Mouse (Mus musculus) CH12.LX (cell line): ENCODE measurements around the gene Ubc. TPM values are rescaled to one million over a fixed set of nuclear protein-coding genes. Genes with fewer than 3 reads are reported as not detected.
A peak's percentile ranks its signal among the peaks of the same experiment; 100 is the strongest.

Experiments used
- DNase-seq: peaks from one replicate; pipeline ENCODE4 v3.0.0-alpha.2; 2013; ENCODE audit errors: extremely low read depth
- H3K27ac ChIP-seq: 2 replicates; pipeline ENCODE4 v1.5.1; 2012; ENCODE audit warnings: low read depth, mild to moderate bottlenecking, control low read depth, moderate library complexity; ENCODE audit not compliant: insufficient read depth
- H3K27me3 ChIP-seq: replicated peaks from 2 replicates; pipeline ENCODE3; 2012; ENCODE audit warnings: inconsistent platforms
- H3K36me3 ChIP-seq, 2 experiments: replicated peaks in 1 of 2; 2 replicates each; pipeline versions ENCODE3 to v1.6.1; 2012; ENCODE audit warnings: inconsistent platforms in 1 of 2, low read length in 1 of 2, mild to moderate bottlenecking in 1 of 2, mixed read lengths in 1 of 2, moderate library complexity in 1 of 2; ENCODE audit not compliant: control insufficient read depth in 1 of 2, insufficient read depth in 1 of 2
- H3K4me1 ChIP-seq, 2 experiments: 2 replicates each; pipeline ENCODE4 v1.6.1; 2012; ENCODE audit warnings: inconsistent platforms in 1 of 2, moderate library complexity in 1 of 2; ENCODE audit not compliant: insufficient read depth in 2 of 2, control insufficient read depth in 1 of 2
- H3K4me2 ChIP-seq: 2 replicates; pipeline ENCODE4 v1.6.1; 2012; ENCODE audit warnings: low read depth, mild to moderate bottlenecking, control low read depth; ENCODE audit not compliant: poor library complexity, insufficient read depth, severe bottlenecking
- H3K4me3 ChIP-seq, 3 experiments: fragments of 150-350 bp in 1 of 3; sonication (generic) in 1 of 3; replicated peaks in 1 of 3; 2 replicates each; pipeline versions ENCODE3 to v1.5.1; 2011 to 2012; ENCODE audit warnings: low read depth in 2 of 3, low read length in 2 of 3, mild to moderate bottlenecking in 2 of 3, moderate library complexity in 2 of 3, control low read depth in 1 of 3, improper control_type of control experiment in 1 of 3, inconsistent platforms in 1 of 3, mixed read lengths in 1 of 3; ENCODE audit not compliant: poor library complexity in 1 of 3
- H3K79me2 ChIP-seq: replicated peaks from 2 replicates; pipeline ENCODE4 v1.6.1; 2012; ENCODE audit warnings: mild to moderate bottlenecking, moderate library complexity; ENCODE audit not compliant: control insufficient read depth, poor library complexity, insufficient read depth, severe bottlenecking; ENCODE audit errors: extremely low read depth
- H3K9ac ChIP-seq: 2 replicates; pipeline ENCODE4 v1.6.1; 2012; ENCODE audit warnings: low read depth, mild to moderate bottlenecking, control low read depth, moderate library complexity; ENCODE audit not compliant: insufficient read depth
- H3K9me3 ChIP-seq: replicated peaks from 2 replicates; pipeline ENCODE3; 2012; ENCODE audit warnings: low read length, inconsistent platforms, mixed read lengths
- CHD2 ChIP-seq: IDR thresholded peaks from 2 replicates; pipeline ENCODE4 v1.6.1; 2011; ENCODE audit warnings: low read length, improper control_type of control experiment
- CTCF ChIP-seq, 2 experiments: IDR thresholded peaks in 1 of 2; conservative IDR thresholded peaks in 1 of 2; 2 replicates each; pipeline ENCODE4 v1.5.1; 2011 to 2012; ENCODE audit warnings: low read depth in 2 of 2, low read length in 2 of 2, improper control_type of control experiment in 1 of 2, inconsistent platforms in 1 of 2, mild to moderate bottlenecking in 1 of 2, moderate library complexity in 1 of 2
- E2F4 ChIP-seq: IDR thresholded peaks from 2 replicates; pipeline ENCODE4 v1.6.1; 2011; ENCODE audit warnings: low read depth, low read length, improper control_type of control experiment; ENCODE audit not compliant: insufficient replicate concordance
- ELF1 ChIP-seq: IDR thresholded peaks from 2 replicates; pipeline ENCODE4 v1.6.1; 2014; ENCODE audit warnings: low read depth, mild to moderate bottlenecking, inconsistent platforms, low read length, improper control_type of control experiment
- GABPA ChIP-seq: IDR thresholded peaks from 2 replicates; pipeline ENCODE4 v1.6.1; 2012; ENCODE audit warnings: low read depth, low read length, improper control_type of control experiment, inconsistent platforms; ENCODE audit not compliant: insufficient replicate concordance
- JUN ChIP-seq: IDR thresholded peaks from 2 replicates; pipeline ENCODE4 v1.6.1; 2011; ENCODE audit warnings: low read depth, mild to moderate bottlenecking, low read length, improper control_type of control experiment, moderate library complexity; ENCODE audit not compliant: insufficient read depth
- KAT2A ChIP-seq: IDR thresholded peaks from 2 replicates; pipeline ENCODE4 v1.6.1; 2012; ENCODE audit warnings: low read length, improper control_type of control experiment, inconsistent platforms; ENCODE audit not compliant: insufficient replicate concordance
- MAFK ChIP-seq: IDR thresholded peaks from 2 replicates; pipeline ENCODE4 v1.6.1; 2011; ENCODE audit warnings: low read length, improper control_type of control experiment; ENCODE audit not compliant: insufficient replicate concordance
- MAZ ChIP-seq: IDR thresholded peaks from 2 replicates; pipeline ENCODE4 v1.6.1; 2012; ENCODE audit warnings: low read depth, mild to moderate bottlenecking, inconsistent platforms, low read length, improper control_type of control experiment, moderate library complexity
- MXI1 ChIP-seq: IDR thresholded peaks from 2 replicates; pipeline ENCODE4 v1.6.1; 2011; ENCODE audit warnings: mild to moderate bottlenecking, low read depth, low read length, improper control_type of control experiment
- NELFE ChIP-seq: IDR thresholded peaks from 2 replicates; pipeline ENCODE4 v1.6.1; 2011; ENCODE audit warnings: low read depth, low read length, improper control_type of control experiment
- NRF1 ChIP-seq: IDR thresholded peaks from 2 replicates; pipeline ENCODE4 v1.6.1; 2014; ENCODE audit warnings: low read depth, mild to moderate bottlenecking, inconsistent platforms, low read length, improper control_type of control experiment, moderate library complexity
- PAX5 ChIP-seq: IDR thresholded peaks from 2 replicates; pipeline ENCODE4 v1.6.1; 2012; ENCODE audit warnings: low read length, inconsistent platforms, mixed read lengths
- POLR2A ChIP-seq: IDR thresholded peaks from 2 replicates; pipeline ENCODE4 v1.6.1; 2011; ENCODE audit warnings: low read depth, mild to moderate bottlenecking, improper control_type of control experiment, low read length
- POLR2AphosphoS2 ChIP-seq: IDR thresholded peaks from 2 replicates; pipeline ENCODE4 v1.6.1; 2011; ENCODE audit warnings: low read depth, low read length, improper control_type of control experiment
- TBP ChIP-seq: conservative IDR thresholded peaks from 2 replicates; pipeline ENCODE4 v1.6.1; 2011; ENCODE audit warnings: low read depth, low read length, improper control_type of control experiment
- UBTF ChIP-seq: IDR thresholded peaks from 2 replicates; pipeline ENCODE4 v1.6.1; 2012; ENCODE audit warnings: low read depth, mild to moderate bottlenecking, inconsistent platforms, low read length, improper control_type of control experiment, moderate library complexity
- USF1 ChIP-seq: IDR thresholded peaks from 2 replicates; pipeline ENCODE4 v1.6.1; 2014; ENCODE audit warnings: low read depth, mild to moderate bottlenecking, inconsistent platforms, low read length, improper control_type of control experiment
- ZC3H11A ChIP-seq: IDR thresholded peaks from 2 replicates; pipeline ENCODE4 v1.6.1; 2012; ENCODE audit warnings: low read depth, mild to moderate bottlenecking, inconsistent platforms, low read length, improper control_type of control experiment
- ZKSCAN1 ChIP-seq: IDR thresholded peaks from 2 replicates; pipeline ENCODE4 v1.6.1; 2012; ENCODE audit warnings: low read depth, inconsistent platforms, low read length, improper control_type of control experiment, borderline replicate concordance
- ZMIZ1 ChIP-seq: IDR thresholded peaks from 2 replicates; pipeline ENCODE4 v1.6.1; 2012; ENCODE audit warnings: low read depth, mild to moderate bottlenecking, inconsistent platforms, low read length, improper control_type of control experiment
- ZNF384 ChIP-seq: IDR thresholded peaks from 2 replicates; pipeline ENCODE4 v1.6.1; 2012; ENCODE audit warnings: low read depth, low read length, improper control_type of control experiment, inconsistent platforms
- dilution Hi-C: fragments of 300-500 bp; cut with MboI; formaldehyde crosslinking; loops from 2 replicates; pipeline ENCODE4 v1.14.3; 2020; ENCODE audit warnings: low sequenced_read_pairs; ENCODE audit not compliant: extremely low pct_unique_long_range_greater_than_20kb, extremely low pct_ligation_motif_present
- in situ Hi-C: fragments of 300-500 bp; cut with MboI; formaldehyde crosslinking; loops from 3 replicates; pipeline ENCODE4 v1.14.3; 2019; ENCODE audit warnings: low sequenced_read_pairs, low pct_ligation_motif_present, low pct_unique_long_range_greater_than_20kb, mixed read lengths
- polyA plus RNA-seq: library from polyadenylated mRNA; unstranded; fragments of >175 nt; gene quantifications from 2 replicates; pipeline ENCODE4 v1.2.1, GENCODE M21; 2012; ENCODE audit warnings: low read depth; ENCODE audit not compliant: insufficient read length
- total RNA-seq, 2 experiments: library from RNA; depleted of rRNA; stranded (reverse); fragments of 300-350 nt in 1 of 2; fragments of >200 nt in 1 of 2; gene quantifications; 2 replicates each; pipeline ENCODE4 v1.2.3; 2012 to 2014

The Ubc gene
- total and polyA plus RNA-seq, 3 experiments = 466 to 803 (median 656) TPM

DNA sequence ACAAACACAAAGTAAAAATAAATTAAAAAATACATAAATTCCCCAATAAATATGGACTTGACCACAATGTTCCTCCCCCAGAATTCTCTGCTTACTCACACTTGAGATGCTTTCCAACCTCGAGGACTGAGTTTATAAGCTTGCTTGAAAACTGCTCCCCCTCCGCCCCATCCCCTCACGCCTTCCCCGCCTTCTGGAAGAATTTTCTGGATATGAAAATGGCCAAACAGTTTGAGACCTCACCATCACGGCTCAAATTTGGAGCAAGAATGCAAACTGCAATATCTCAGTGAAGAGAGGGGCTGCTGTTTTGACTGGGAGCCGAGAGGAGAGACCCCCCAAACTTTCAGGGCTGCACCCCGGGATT is 14.5 kb upstream of the Ubc start:
- no peaks in the 10 kb centered on the region for H3K9me3 ChIP-seq
- no peaks in the 10 kb centered on the region for H3K36me3 ChIP-seq
- dilution Hi-C loops (no loop called here), in situ Hi-C loops (no loop called here)
- H3K27me3 ChIP-seq = no peaks in the 10 kb centered on the region
- TF ChIP-seq MAFK (no peak), NRF1 (no peak), NELFE (no peak), ZC3H11A (no peak), GABPA (no peak), USF1 (no peak)
- H3K9ac ChIP-seq = peak overlapping the region; percentile 77
- peak overlapping the region; percentile 86 for H3K4me2 ChIP-seq
- no peaks in the 10 kb centered on the region for H3K79me2 ChIP-seq
- DNase-seq = no peak
- H3K27ac ChIP-seq = peak overlapping the region; percentile 81
- peaks cover 3 to 22% of the 10 kb centered on the region in 2 experiments; a peak in 3 of 4 replicates for H3K4me1 ChIP-seq
- H3K4me3 ChIP-seq = peak overlapping the region; percentile 67 to 77 (median 72)

DNA sequence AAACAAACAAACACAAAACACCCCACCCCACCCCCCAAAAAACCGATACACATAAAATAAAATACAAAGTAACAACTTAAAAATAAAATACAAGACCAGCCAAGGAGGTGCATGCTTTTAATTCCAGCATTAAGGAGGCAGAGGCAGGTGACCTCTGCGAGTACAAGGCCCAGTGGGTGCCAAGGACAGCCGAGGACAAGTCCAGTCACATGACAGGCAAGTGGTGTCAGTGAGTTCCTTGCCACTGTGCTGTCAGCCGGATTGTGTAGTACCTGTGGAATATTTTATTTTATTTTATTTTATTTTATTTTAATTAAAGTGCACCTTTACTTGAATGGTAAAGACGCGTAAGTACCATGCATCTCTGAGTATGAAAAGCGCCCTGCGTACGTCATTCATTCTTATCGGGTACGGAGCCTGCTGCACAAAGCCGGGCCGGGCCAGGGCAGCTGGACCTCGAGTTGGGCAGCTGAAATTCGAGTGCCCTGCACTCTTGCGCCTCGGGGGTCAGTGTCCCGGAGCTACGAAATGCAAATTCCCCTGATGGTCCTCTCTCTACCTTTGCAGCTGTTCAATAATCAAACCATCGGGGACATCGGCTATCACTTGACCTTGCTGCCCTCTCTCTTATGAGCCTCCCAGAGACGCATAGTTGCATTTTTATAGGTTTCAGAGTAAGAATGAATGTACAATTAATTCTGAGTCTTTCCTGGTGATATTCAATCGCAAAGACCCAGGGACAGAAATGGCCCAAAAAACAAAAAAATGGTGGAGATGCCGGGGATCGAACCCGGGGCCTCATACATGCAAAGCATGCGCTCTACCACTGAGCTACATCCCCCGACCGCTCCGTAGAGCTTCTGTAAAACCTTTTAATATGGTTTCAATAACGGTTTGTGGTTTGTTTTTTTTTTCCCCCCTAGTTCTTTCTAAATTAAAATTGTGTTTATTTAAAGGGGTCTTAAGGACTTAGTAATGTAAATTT is 13.8 kb upstream of the Ubc start:
- Histone ChIP-seq H3K9me3 (no peaks in the 10 kb centered on the region), H3K27me3 (no peaks in the 10 kb centered on the region), H3K4me1 (peaks cover 3 to 22% of the 10 kb centered on the region in 2 experiments; a peak in 3 of 4 replicates), H3K4me2 (peak overlapping the region; percentile 17; the same call in 1 of the 2 replicates), H3K36me3 (no peaks in the 10 kb centered on the region), H3K4me3 (peak overlapping the region in 2 of 3 experiments; percentile 72 to 77), H3K27ac (no peak overlapping the region), H3K9ac (no peak overlapping the region), H3K79me2 (no peaks in the 10 kb centered on the region)
- in situ Hi-C loops (no loop called here), dilution Hi-C loops (no loop called here)
- DNase-seq = peak; percentile 81
- TF ChIP-seq POLR2AphosphoS2 (no peak), KAT2A (peak; percentile 77; the same call in 1 of the 2 replicates), TBP (peak; percentile 100), MXI1 (peak; percentile 36; the same call in 1 of the 2 replicates), POLR2A (no peak), ELF1 (peak; percentile 99), UBTF (no peak), CHD2 (no peak), ZMIZ1 (no peak), MAZ (no peak), PAX5 (no peak), E2F4 (0 out of 2 replicates have a peak, but pooled peaks have one; percentile 70), JUN (no peak), MAFK (peak; percentile 97), NRF1 (peak; percentile 66), ZKSCAN1 (no peak), NELFE (no peak), CTCF (conservative IDR thresholded peaks at IDR 0.05 in 1 of 2, IDR thresholded peaks at IDR 0.05 in 1 of 2; ENCODE audit: low read depth in 2 of 2, low read length in 2 of 2) (no peak), GABPA (no peak), ZNF384 (peak; percentile 97)
